Mouse (Mus musculus): ENCODE results near the gene Trdmt1.

- TF ChIP-seq CTCF (IDR thresholded peaks at IDR 0.05; ENCODE audit: extremely low read depth, insufficient read depth, low read length), result no peak
- TF ChIP-seq POLR2A (IDR thresholded peaks at IDR 0.05; ENCODE audit: extremely low read depth, insufficient read depth, low read length), result no peak
Measured at GRCm38 (mm10) chr2:13579315-13579714, 34.8 kb upstream of the Trdmt1 start.

Data from cortical plate, adult 2 months (tissue).